Mouse (Mus musculus): ENCODE measurements around the gene Agrp.

GRCm38 (mm10) chr8:105601301-105601700 lies 35.9 kb downstream of the Agrp start:
- no peak for TF ChIP-seq CTCF (IDR thresholded peaks at IDR 0.05)
- TF ChIP-seq EP300 (IDR thresholded peaks at IDR 0.05): no peak
